Mouse (Mus musculus) hindbrain, postnatal 0 days (tissue): ENCODE results near the gene Irs1. TPM values are rescaled to one million over a fixed set of nuclear protein-coding genes. Genes with fewer than 3 reads are reported as not detected.

Source experiments
- ATAC-seq: fragments of 200-750 bp; cut with Nextera tagmentation; 2 replicates; pipeline ENCODE4 v1.8.0; 2017; ENCODE audit warnings: mild to moderate bottlenecking, moderate TSS enrichment, moderate library complexity
- DNase-seq: peaks from one replicate; pipeline ENCODE4 v3.0.0-alpha.2; 2015; ENCODE audit warnings: low spot score
- H3K27ac ChIP-seq: fragments of 300-500 bp; sonication (generic); 2 replicates; pipeline ENCODE4 v1.5.1; 2014; ENCODE audit warnings: mild to moderate bottlenecking
- H3K27me3 ChIP-seq: fragments of 300-500 bp; sonication (generic); 2 replicates; pipeline ENCODE4 v1.6.1; 2014; ENCODE audit warnings: low read length, mixed read lengths; ENCODE audit not compliant: insufficient read depth
- H3K36me3 ChIP-seq: fragments of 300-500 bp; sonication (generic); 2 replicates; pipeline ENCODE4 v1.6.1; 2014; ENCODE audit warnings: low read length, mixed read lengths; ENCODE audit not compliant: insufficient read depth
- H3K4me1 ChIP-seq: fragments of 300-500 bp; sonication (generic); 2 replicates; pipeline ENCODE4 v1.6.1; 2014; ENCODE audit warnings: antibody characterized with exemption, low read length, mixed read lengths; ENCODE audit not compliant: insufficient read depth
- H3K4me2 ChIP-seq: fragments of 300-500 bp; sonication (generic); 2 replicates; pipeline ENCODE4 v1.6.1; 2014; ENCODE audit warnings: low read depth, mild to moderate bottlenecking, low read length, moderate library complexity, mixed read lengths
- H3K4me3 ChIP-seq: fragments of 300-500 bp; sonication (generic); 2 replicates; pipeline ENCODE4 v1.5.1; 2014; ENCODE audit warnings: low read length
- H3K9ac ChIP-seq: fragments of 300-500 bp; sonication (generic); replicated peaks from 2 replicates; pipeline ENCODE4 v1.6.1; 2014; ENCODE audit warnings: mild to moderate bottlenecking, low read length, moderate library complexity, mixed read lengths
- H3K9me3 ChIP-seq: fragments of 300-500 bp; sonication (generic); 2 replicates; pipeline ENCODE4 v1.6.1; 2016; ENCODE audit warnings: low read length, mixed read lengths
- CTCF ChIP-seq: IDR thresholded peaks from 2 replicates; pipeline ENCODE4 v1.5.1; 2016; ENCODE audit warnings: antibody characterized with exemption, control low read depth, low read depth
- WGBS: fragments of 180-500 bp; shearing (Covaris S2); extraction: QIAGEN DNeasy Blood & Tissue Kit; methylation state at CpG from one replicate; pipeline ENCODE4 v1.1.7; 2014; 5-methylcytosine and 5-hydroxymethylcytosine counted together
- polyA plus RNA-seq: library from polyadenylated mRNA; unstranded; fragments of >200 nt; fragmentation: Nextera tagmentation; extraction: Ambion mirVana; gene quantifications from 2 replicates; pipeline ENCODE4 v1.2.1, GENCODE M21; 2015
- total RNA-seq: library from RNA; depleted of rRNA; stranded (reverse); fragments of >200 nt; gene quantifications from 2 replicates; pipeline ENCODE4 v1.2.3, GENCODE M21; 2014

The Irs1 gene
- total and polyA plus RNA-seq, 2 experiments from 2014 or later: 5.9 to 67.2 TPM

GRCm38 (mm10) chr1:82261053-82261618, 30.1 kb downstream of the Irs1 start:
- Histone ChIP-seq H3K27me3 (no peaks in the 10 kb centered on the region), H3K36me3 (no peaks in the 10 kb centered on the region), H3K9ac (no peak overlapping the region), H3K9me3 (no peaks in the 10 kb centered on the region), H3K4me3 (no peak overlapping the region), H3K4me1 (no peaks in the 10 kb centered on the region; the same call in 1 of the 2 replicates), H3K4me2 (no peak overlapping the region), H3K27ac (no peak overlapping the region)
- peak; percentile 56; the same call in 1 of the 2 replicates for ATAC-seq
- no peak for TF ChIP-seq CTCF
- DNase-seq: peak; percentile 58
- 45% methylated on average over 9 of the region's 9 CpGs for WGBS

GRCm38 (mm10) chr1:82260055-82260454, 31.2 kb downstream of the Irs1 start:
- Histone ChIP-seq H3K36me3 (no peaks in the 10 kb centered on the region), H3K4me3 (no peak overlapping the region), H3K9ac (no peak overlapping the region), H3K4me1 (no peaks in the 10 kb centered on the region; the same call in 1 of the 2 replicates), H3K27me3 (no peaks in the 10 kb centered on the region), H3K4me2 (no peak overlapping the region), H3K27ac (no peak overlapping the region), H3K9me3 (no peaks in the 10 kb centered on the region)
- DNase-seq (peak; percentile 12), ATAC-seq (peak; percentile 73)
- TF ChIP-seq CTCF: no peak
- 45% methylated on average over 3 of the region's 3 CpGs for WGBS

GRCm38 (mm10) chr1:82258331-82258730, 32.9 kb downstream of the Irs1 start:
- no peak overlapping the region for H3K4me3 ChIP-seq
- WGBS: 42% methylated on average over 7 of the region's 7 CpGs
- H3K4me2 ChIP-seq: no peak overlapping the region
- no peak overlapping the region for H3K9ac ChIP-seq
- no peak for ATAC-seq
- H3K36me3 ChIP-seq: no peaks in the 10 kb centered on the region
- no peak for TF ChIP-seq CTCF
- no peaks in the 10 kb centered on the region; the same call in 1 of the 2 replicates for H3K4me1 ChIP-seq
- no peak overlapping the region for H3K27ac ChIP-seq
- DNase-seq: no peak
- no peaks in the 10 kb centered on the region for H3K27me3 ChIP-seq
- H3K9me3 ChIP-seq: no peaks in the 10 kb centered on the region

- Histone ChIP-seq H3K4me3 (no peak overlapping the region), H3K4me2 (no peak overlapping the region), H3K27ac (no peak overlapping the region), H3K27me3 (no peaks in the 10 kb centered on the region), H3K9ac (no peak overlapping the region), H3K36me3 (no peaks in the 10 kb centered on the region), H3K4me1 (no peaks in the 10 kb centered on the region; the same call in 1 of the 2 replicates), H3K9me3 (no peaks in the 10 kb centered on the region)
- WGBS: 50% methylated on average over 5 of the region's 5 CpGs
- ATAC-seq (no peak), DNase-seq (peak; percentile 50)
- no peak for TF ChIP-seq CTCF
Observed at GRCm38 (mm10) chr1:82257457-82257856, 33.8 kb downstream of the Irs1 start.

- H3K4me1 ChIP-seq: no peaks in the 10 kb centered on the region; the same call in 1 of the 2 replicates
- H3K9me3 ChIP-seq: no peaks in the 10 kb centered on the region
- no peak for DNase-seq
- no peaks in the 10 kb centered on the region for H3K36me3 ChIP-seq
- ATAC-seq: no peak
- no peak overlapping the region for H3K4me2 ChIP-seq
- H3K9ac ChIP-seq: no peak overlapping the region
- WGBS: 78% methylated on average over 9 of the region's 9 CpGs
- H3K27ac ChIP-seq: no peak overlapping the region
- no peak for TF ChIP-seq CTCF
- H3K27me3 ChIP-seq: no peaks in the 10 kb centered on the region
- no peak overlapping the region for H3K4me3 ChIP-seq
Observed at GRCm38 (mm10) chr1:82253789-82254445, 37.3 kb downstream of the Irs1 start.

GRCm38 (mm10) chr1:82247221-82247951, 43.8 kb downstream of the Irs1 start:
- ATAC-seq: no peak
- Histone ChIP-seq H3K9ac (no peak overlapping the region), H3K9me3 (no peaks in the 10 kb centered on the region), H3K36me3 (no peaks in the 10 kb centered on the region), H3K4me2 (no peak overlapping the region), H3K27ac (no peak overlapping the region), H3K27me3 (no peaks in the 10 kb centered on the region), H3K4me1 (0 out of 2 replicates have a peak, but pooled peaks cover 8% of the 10 kb centered on the region), H3K4me3 (no peak overlapping the region)
- no peak for TF ChIP-seq CTCF
- no peak for DNase-seq
- WGBS: 54% methylated on average over 10 of the region's 10 CpGs
